Mouse (Mus musculus) intestine, postnatal 0 days (tissue): ENCODE results near the gene Cenpk. TPM values are rescaled to one million over a fixed set of nuclear protein-coding genes. Genes with fewer than 3 reads are reported as not detected.

Experiments
- ATAC-seq: fragments of 200-750 bp; cut with Nextera tagmentation; 2 replicates; pipeline ENCODE4 v1.8.0; 2017; ENCODE audit warnings: mild to moderate bottlenecking, moderate TSS enrichment, moderate library complexity
- H3K27ac ChIP-seq: fragments of 300-500 bp; sonication (generic); 2 replicates; pipeline ENCODE4 v1.5.1; 2014; ENCODE audit warnings: mild to moderate bottlenecking, low read depth, low read length, moderate library complexity
- H3K27me3 ChIP-seq: fragments of 300-500 bp; sonication (generic); replicated peaks from 2 replicates; pipeline ENCODE4 v1.6.1; 2014; ENCODE audit warnings: low read length, mixed read lengths; ENCODE audit not compliant: control insufficient read depth, insufficient read depth
- H3K36me3 ChIP-seq: fragments of 300-500 bp; sonication (generic); 2 replicates; pipeline ENCODE4 v1.6.1; 2014; ENCODE audit warnings: mild to moderate bottlenecking, moderate library complexity; ENCODE audit not compliant: control insufficient read depth, insufficient read depth
- H3K4me1 ChIP-seq: fragments of 300-500 bp; sonication (generic); replicated peaks from 2 replicates; pipeline ENCODE4 v1.6.1; 2014; ENCODE audit warnings: antibody characterized with exemption, low read length, mixed read lengths; ENCODE audit not compliant: control insufficient read depth, insufficient read depth
- H3K4me2 ChIP-seq: fragments of 300-500 bp; sonication (generic); replicated peaks from 2 replicates; pipeline ENCODE4 v1.6.1; 2014; ENCODE audit warnings: low read depth, mild to moderate bottlenecking, moderate library complexity
- H3K4me3 ChIP-seq: fragments of 300-500 bp; sonication (generic); 2 replicates; pipeline ENCODE4 v1.5.1; 2014; ENCODE audit warnings: low read depth, low read length
- H3K9ac ChIP-seq: fragments of 300-500 bp; sonication (generic); 2 replicates; pipeline ENCODE4 v1.6.1; 2014; ENCODE audit warnings: mild to moderate bottlenecking, low read depth, low read length
- H3K9me3 ChIP-seq: fragments of 300-500 bp; sonication (generic); 2 replicates; pipeline ENCODE4 v1.6.1; 2016; ENCODE audit warnings: mixed run types; ENCODE audit not compliant: control insufficient read depth
- CTCF ChIP-seq: sonication (generic); IDR thresholded peaks from 2 replicates; pipeline ENCODE4 v1.5.1; 2016; ENCODE audit warnings: low read depth, mild to moderate bottlenecking, control low read depth, antibody characterized with exemption, moderate library complexity
- WGBS: fragments of 180-500 bp; shearing (Covaris S2); extraction: QIAGEN DNeasy Blood & Tissue Kit; methylation state at CpG from one replicate; pipeline ENCODE4 v1.1.7; 2014; 5-methylcytosine and 5-hydroxymethylcytosine counted together
- polyA plus RNA-seq: library from polyadenylated mRNA; unstranded; fragments of >200 nt; fragmentation: Nextera tagmentation; extraction: Ambion mirVana; gene quantifications from 2 replicates; pipeline ENCODE4 v1.2.1, GENCODE M21; 2015

Gene Cenpk
- polyA plus RNA-seq, 1 experiment from 2014 or later, result 25.1 TPM

DNA sequence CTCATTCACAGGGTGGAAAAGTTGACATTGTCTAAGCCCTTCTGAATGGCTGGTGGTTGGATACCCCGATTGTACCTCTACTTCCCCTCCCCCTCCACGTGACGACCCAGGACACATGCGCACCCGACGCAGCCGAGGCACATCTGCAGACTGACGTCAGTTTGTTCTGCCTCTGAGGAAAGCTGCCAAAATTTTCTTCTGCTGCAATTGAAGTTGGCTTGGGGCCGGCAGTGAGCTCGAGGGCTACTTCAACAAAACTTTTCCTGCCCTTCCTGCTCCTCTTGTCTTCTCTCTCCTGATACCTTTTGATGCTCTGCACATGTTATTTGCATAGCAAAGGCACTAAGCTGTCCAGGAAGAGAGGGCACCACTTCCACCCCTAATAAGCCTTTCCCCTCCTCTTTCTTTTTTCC is 58.5 kb downstream of the Cenpk start:
- no peaks in the 10 kb centered on the region for H3K9me3 ChIP-seq
- peak overlapping the region; percentile 46; the same call in 1 of the 2 replicates for H3K27ac ChIP-seq
- peak overlapping the region; percentile 59 for H3K4me3 ChIP-seq
- H3K27me3 ChIP-seq, result no peaks in the 10 kb centered on the region
- ATAC-seq, result peak; percentile 72
- TF ChIP-seq CTCF, result no peak
- no peak overlapping the region for H3K9ac ChIP-seq
- no peaks in the 10 kb centered on the region for H3K4me1 ChIP-seq
- no peaks in the 10 kb centered on the region for H3K36me3 ChIP-seq
- H3K4me2 ChIP-seq, result peak overlapping the region; percentile 79
- 0% methylated on average over 10 of the region's 10 CpGs for WGBS

DNA sequence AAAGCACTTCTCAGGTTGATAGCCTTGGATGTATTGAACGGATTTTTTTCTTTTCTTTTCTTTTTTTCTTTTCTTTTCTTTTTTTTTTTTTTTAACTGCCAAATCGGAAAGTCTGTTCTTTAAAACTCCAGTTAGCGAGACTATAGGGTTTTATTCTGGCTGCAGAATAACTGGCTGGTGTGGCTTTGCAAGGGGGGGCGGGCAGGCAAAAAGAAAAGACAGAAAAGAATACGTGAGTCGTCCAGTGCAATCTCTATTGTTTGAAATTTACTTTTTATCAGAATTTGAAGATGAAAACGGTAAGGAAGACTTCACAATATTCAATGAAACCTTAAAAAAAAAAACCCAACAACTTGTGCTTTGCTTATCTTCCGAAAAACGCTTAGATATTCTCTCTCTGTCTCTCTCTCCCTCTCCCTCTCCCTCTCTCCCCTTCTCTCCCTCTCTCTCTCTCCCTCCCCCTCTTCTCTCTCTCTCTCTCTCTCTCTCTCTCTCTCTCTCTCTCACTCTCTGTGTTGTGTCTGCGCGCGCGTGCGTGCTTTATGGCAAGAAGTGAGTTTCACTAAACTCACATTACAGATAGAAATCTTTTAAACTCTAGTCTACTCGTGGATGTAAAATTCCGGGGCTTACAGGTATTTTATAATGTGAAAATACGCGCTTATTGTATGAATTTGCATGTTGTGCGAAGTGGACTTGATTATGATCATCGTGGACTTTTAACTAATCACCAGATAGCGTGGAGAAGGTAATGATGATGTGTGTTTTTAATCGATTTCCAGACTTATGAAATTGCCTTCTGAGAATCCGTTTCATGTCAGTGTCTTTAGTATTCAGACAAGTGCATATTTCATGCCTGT is 59.2 kb downstream of the Cenpk start, which contains the start of gene Adamts6:
Gene Adamts6 (plus strand): TSS at position 470 of the 860 bp plus-strand sequence.
- H3K27me3 ChIP-seq, result no peaks in the 10 kb centered on the region
- no peaks in the 10 kb centered on the region for H3K9me3 ChIP-seq
- peak within 1 kb of the TSS; percentile 46 for H3K27ac ChIP-seq
- peak within 1 kb of the TSS; percentile 79 for H3K4me2 ChIP-seq
- no peak for TF ChIP-seq CTCF
- WGBS, result 1% methylated on average over 23 of the region's 23 CpGs
- no peak for ATAC-seq
- H3K9ac ChIP-seq, result 0 out of 2 replicates have a peak within 1 kb of the TSS, but pooled peaks have one; percentile 26
- peak within 1 kb of the TSS; percentile 59 for H3K4me3 ChIP-seq
- H3K4me1 ChIP-seq, result no peaks in the 10 kb centered on the region
- no peaks in the 10 kb centered on the region for H3K36me3 ChIP-seq

DNA sequence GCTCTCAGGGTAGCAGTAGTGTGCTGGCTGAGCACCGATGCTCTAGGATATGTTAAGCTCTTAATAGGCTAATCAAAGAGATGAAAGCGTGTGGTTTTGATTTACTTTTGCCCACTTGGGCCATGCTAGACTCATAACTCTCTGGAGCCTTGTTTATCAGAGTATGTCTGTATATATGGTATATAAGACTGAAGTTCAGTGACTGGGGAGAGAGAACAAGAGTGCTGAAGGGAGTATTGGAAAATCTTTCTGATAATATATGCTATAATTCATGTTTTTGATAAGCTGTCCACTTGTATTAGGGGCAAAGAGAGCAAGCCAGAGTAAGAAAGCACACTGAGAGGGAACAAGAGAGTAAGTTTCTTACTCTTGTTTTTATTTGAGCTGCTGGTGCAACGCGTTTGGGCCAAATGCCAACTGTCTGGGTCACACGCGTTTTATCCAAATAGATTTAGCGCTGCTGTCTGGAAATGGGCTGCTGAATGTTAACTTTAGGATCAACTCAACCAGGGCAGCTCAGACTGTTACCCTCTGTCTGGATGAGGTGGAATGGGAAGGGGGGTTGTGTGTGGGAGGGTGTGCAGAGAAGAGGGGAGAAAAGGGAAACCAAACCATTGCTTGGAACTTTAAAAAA is 59.9 kb downstream of the Cenpk start:
- H3K4me3 ChIP-seq, result peak overlapping the region; percentile 59
- H3K4me2 ChIP-seq, result peak overlapping the region; percentile 79
- ATAC-seq, result no peak
- H3K27me3 ChIP-seq, result no peaks in the 10 kb centered on the region
- no peak for TF ChIP-seq CTCF
- WGBS, result 4% methylated on average over 7 of the region's 7 CpGs
- H3K27ac ChIP-seq, result peak overlapping the region; percentile 41
- no peaks in the 10 kb centered on the region for H3K4me1 ChIP-seq
- no peaks in the 10 kb centered on the region for H3K36me3 ChIP-seq
- H3K9ac ChIP-seq, result 0 out of 2 replicates have a peak overlapping the region, but pooled peaks have one; percentile 26
- no peaks in the 10 kb centered on the region for H3K9me3 ChIP-seq

DNA sequence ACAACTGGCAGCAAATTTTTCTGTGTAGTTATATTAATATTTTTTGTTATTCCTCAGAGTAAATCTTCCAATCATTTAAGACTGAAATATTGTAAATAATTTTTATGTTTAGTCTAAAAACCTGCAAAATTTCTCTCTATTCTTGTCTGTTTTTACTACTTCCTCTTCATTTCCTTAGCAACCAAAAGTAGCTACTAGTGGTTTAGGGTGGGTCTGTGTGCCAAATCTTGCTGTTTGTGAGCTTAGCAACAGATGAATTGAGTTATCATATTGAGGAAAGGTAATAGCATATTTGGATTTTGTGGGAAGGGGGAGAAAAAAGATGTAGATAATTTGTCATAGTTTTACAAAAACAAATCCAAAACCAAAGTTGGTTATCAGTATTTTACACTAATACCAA is 60.8 kb downstream of the Cenpk start:
- Histone ChIP-seq H3K4me3 (no peak overlapping the region), H3K9ac (no peak overlapping the region), H3K4me1 (no peaks in the 10 kb centered on the region), H3K27ac (no peak overlapping the region), H3K27me3 (no peaks in the 10 kb centered on the region), H3K4me2 (no peak overlapping the region), H3K9me3 (no peaks in the 10 kb centered on the region), H3K36me3 (no peaks in the 10 kb centered on the region)
- no peak for ATAC-seq
- TF ChIP-seq CTCF, result no peak

DNA sequence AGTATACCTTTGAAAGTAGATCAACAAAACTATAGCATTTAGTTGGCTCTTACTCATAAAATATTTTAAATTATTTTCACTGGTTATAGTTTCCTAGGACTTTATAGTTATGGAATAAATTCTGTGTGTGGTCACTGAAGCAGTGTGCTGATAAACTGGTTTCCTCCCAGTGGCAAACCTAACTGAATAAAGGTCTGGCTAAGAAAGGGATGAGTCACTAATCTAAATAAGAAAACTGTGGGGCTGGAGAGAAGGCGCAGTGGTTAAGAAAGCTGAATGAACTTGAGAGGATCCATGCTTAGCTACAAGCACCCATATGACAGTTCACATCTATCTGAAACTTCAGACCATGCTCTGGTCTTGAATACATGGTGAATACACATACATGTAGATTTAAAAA is 67.1 kb downstream of the Cenpk start:
- no peak for ATAC-seq
- H3K4me3 ChIP-seq, result no peak overlapping the region
- WGBS, result 85% methylated on average over 1 of the region's 1 CpGs
- no peak for TF ChIP-seq CTCF
- no peak overlapping the region for H3K4me2 ChIP-seq
- H3K9me3 ChIP-seq, result no peaks in the 10 kb centered on the region
- no peaks in the 10 kb centered on the region for H3K36me3 ChIP-seq
- no peak overlapping the region for H3K9ac ChIP-seq
- no peaks in the 10 kb centered on the region for H3K4me1 ChIP-seq
- H3K27me3 ChIP-seq, result no peaks in the 10 kb centered on the region
- no peak overlapping the region for H3K27ac ChIP-seq

Other genes with a start within 250 kb of the Cenpk start
- 11.7 and 13.3 TPM in 2 replicates for gene Nln, start 119.0 kb upstream of the Cenpk start, polyA plus RNA-seq
- 1.5 and 2.1 TPM in 2 replicates for gene Sgtb, start 118.9 kb upstream of the Cenpk start, polyA plus RNA-seq
- 30.9 and 34.3 TPM in 2 replicates for gene Trappc13, start 50.1 kb upstream of the Cenpk start, polyA plus RNA-seq
- 4.9 and 5.4 TPM in 2 replicates for gene Trim23, start 49.8 kb upstream of the Cenpk start, polyA plus RNA-seq
- 5.0 and 6.3 TPM in 2 replicates for gene Ppwd1, start 232 bp downstream of the Cenpk start, polyA plus RNA-seq
- gene Adamts6, start 59.2 kb downstream of the Cenpk start, polyA plus RNA-seq, result 0.37 and 0.58 TPM in 2 replicates